Mouse (Mus musculus) ZHBTc4 (cell line): Measurements from ENCODE around the gene Ssx2ip.
A peak's percentile ranks its signal among the peaks of the same experiment; 100 is the strongest.
"Not testable (repeated sequence)": the region's sequence is repeated elsewhere in the genome, so short reads cannot be mapped to it uniquely, and the experiment has no call there.

ENCODE experiments used
- DNase-seq: peaks from one replicate; pipeline ENCODE4 v3.0.0-alpha.2; 2011; ENCODE audit warnings: low read depth, low spot score

Gene Ssx2ip

GRCm38 (mm10) chr3:146403770-146404169, 672 bp upstream of the Ssx2ip start:
- no peak for DNase-seq

GRCm38 (mm10) chr3:146405213-146406006, 968 bp downstream of the Ssx2ip start:
- no peak for DNase-seq

- DNase-seq, result no peak
These were observed 1.5 kb downstream of the Ssx2ip start for GRCm38 (mm10) chr3:146406007-146406341.

GRCm38 (mm10) chr3:146407086-146407721, 2.8 kb downstream of the Ssx2ip start:
- DNase-seq, result no peak

- peak; percentile 72 for DNase-seq
These were observed 5.7 kb downstream of the Ssx2ip start for GRCm38 (mm10) chr3:146410114-146410513.

GRCm38 (mm10) chr3:146412008-146412407, 7.6 kb downstream of the Ssx2ip start:
- DNase-seq, result no peak

GRCm38 (mm10) chr3:146412480-146412879, 8.0 kb downstream of the Ssx2ip start:
- DNase-seq, result no peak

GRCm38 (mm10) chr3:146413016-146413415, 8.6 kb downstream of the Ssx2ip start:
- DNase-seq, result no peak

GRCm38 (mm10) chr3:146413992-146414391, 9.6 kb downstream of the Ssx2ip start:
- DNase-seq, result no peak

- no peak for DNase-seq
These were observed 10.1 kb downstream of the Ssx2ip start for GRCm38 (mm10) chr3:146414555-146414954.

- no peak for DNase-seq
These were observed 13.4 kb downstream of the Ssx2ip start for GRCm38 (mm10) chr3:146417873-146418272.

- no peak for DNase-seq
These were observed 14.5 kb downstream of the Ssx2ip start for GRCm38 (mm10) chr3:146418901-146419300.

GRCm38 (mm10) chr3:146419534-146419933, 15.1 kb downstream of the Ssx2ip start:
- no peak for DNase-seq

GRCm38 (mm10) chr3:146419992-146420537, 15.6 kb downstream of the Ssx2ip start:
- DNase-seq, result no peak

GRCm38 (mm10) chr3:146421787-146422186, 17.3 kb downstream of the Ssx2ip start:
- DNase-seq, result no peak

- DNase-seq, result peak; percentile 80
These were observed 19.3 kb downstream of the Ssx2ip start for GRCm38 (mm10) chr3:146423710-146424109.

- peak; percentile 42 for DNase-seq
These were observed 20.0 kb downstream of the Ssx2ip start for GRCm38 (mm10) chr3:146424306-146424900.

- DNase-seq, result no peak
These were observed 21.5 kb downstream of the Ssx2ip start for GRCm38 (mm10) chr3:146425902-146426301.

- DNase-seq, result peak; percentile 58
These were observed 22.0 kb downstream of the Ssx2ip start for GRCm38 (mm10) chr3:146426489-146426888.

GRCm38 (mm10) chr3:146433063-146433462, 28.6 kb downstream of the Ssx2ip start:
- DNase-seq, result not testable (repeated sequence)

GRCm38 (mm10) chr3:146433681-146434350, 29.4 kb downstream of the Ssx2ip start:
- no peak for DNase-seq

- DNase-seq, result no peak
These were observed 30.2 kb downstream of the Ssx2ip start for GRCm38 (mm10) chr3:146434686-146435085.
